11 mouse cellular contexts compared by ENCODE assay signal in genomic region chr10:41294734-41295133, GRCm38 (mm10). TPM values are rescaled to one million over a fixed set of nuclear protein-coding genes. Genes with fewer than 3 reads are reported as not detected.
DNase-seq lines count a peak whose midpoint lies in the region; ATAC-seq and TF ChIP-seq lines count a peak whose summit lies in the region.
"Had no signal": no experiment of that assay in that cellular context is flagged by ENCODE, and none has a peak within 500 bp of the region (broad histone marks: within the 10 kb centered on the region; RNA-seq: fewer than 3 reads in every experiment).

No protein-coding gene starts in this region.

- H3K9me3 ChIP-seq in heart, postnatal 0 days (replicated peaks; ENCODE audit: control insufficient read depth, low read length) = no peaks in the 10 kb centered on the region
- H3K9me3 ChIP-seq in midbrain, embryonic 14.5 days (ENCODE audit: control insufficient read depth, low read length) = no peaks in the 10 kb centered on the region
- H3K9me3 ChIP-seq: embryonic facial prominence, embryonic 15.5 days; liver, embryonic 12.5 days had no signal

- peak; percentile 32 for DNase-seq in embryo, embryonic 10 days (ENCODE audit: low spot score)
- no peak for DNase-seq in embryo, embryonic 11 days
- DNase-seq in heart, postnatal 0 days (ENCODE audit: low spot score) = no peak
- no peak for DNase-seq in heart, postnatal 4 days
- peak; percentile 37 to 42 for DNase-seq in cerebellum, postnatal 25 days
- DNase-seq in midbrain, embryonic 14.5 days = peak; percentile 36
- DNase-seq in gastrocnemius, adult 8-10 months (ENCODE audit: low spot score in 2 of 2) = no peak
- DNase-seq in spleen, adult 18-20 months = no peak

- H3K4me1 ChIP-seq in heart, postnatal 0 days (ENCODE audit: control insufficient read depth, insufficient read depth) = peaks cover 29% of the 10 kb centered on the region
- peaks cover 10% of the 10 kb centered on the region for H3K4me1 ChIP-seq in midbrain, embryonic 14.5 days (ENCODE audit: control insufficient read depth, insufficient read depth, low read length)

- H3K4me2 ChIP-seq in heart, postnatal 0 days (ENCODE audit: low read depth, low read length) = peak overlapping the region; percentile 33; the same call in 1 of the 2 replicates
- H3K4me2 ChIP-seq in midbrain, embryonic 14.5 days (ENCODE audit: low read length) = peak overlapping the region; percentile 37
- H3K4me2 ChIP-seq: embryonic facial prominence, embryonic 15.5 days; liver, embryonic 12.5 days had no signal

- ATAC-seq in heart, postnatal 0 days (ENCODE audit: insufficient read depth, low read depth) = no peak
- ATAC-seq in midbrain, embryonic 14.5 days (ENCODE audit: low FRiP score, low TSS enrichment) = no peak
- ATAC-seq: liver, embryonic 12.5 days had no signal

- no peak for TF ChIP-seq CTCF in heart, postnatal 0 days (IDR thresholded peaks at IDR 0.05; ENCODE audit: low read depth)

- no peaks in the 10 kb centered on the region for H3K27me3 ChIP-seq in heart, postnatal 0 days (ENCODE audit: control insufficient read depth, insufficient read depth, low read length)
- H3K27me3 ChIP-seq in midbrain, embryonic 14.5 days (ENCODE audit: control insufficient read depth, insufficient read depth, low read length) = no peaks in the 10 kb centered on the region
- H3K27me3 ChIP-seq: embryonic facial prominence, embryonic 15.5 days; liver, embryonic 12.5 days had no signal

- 51% methylated on average over 11 of the region's 11 CpGs for WGBS in heart, postnatal 0 days
- 56% methylated on average over 11 of the region's 11 CpGs for WGBS in midbrain, embryonic 14.5 days

- TF ChIP-seq EP300 in heart, postnatal 0 days (IDR thresholded peaks at IDR 0.05; ENCODE audit: low read depth) = no peak

- no peaks in the 10 kb centered on the region for H3K36me3 ChIP-seq in heart, postnatal 0 days (replicated peaks; ENCODE audit: control insufficient read depth, insufficient read depth, low read length)
- no peaks in the 10 kb centered on the region for H3K36me3 ChIP-seq in midbrain, embryonic 14.5 days (ENCODE audit: control insufficient read depth, insufficient read depth, low read length)
- H3K36me3 ChIP-seq: embryonic facial prominence, embryonic 15.5 days; liver, embryonic 12.5 days had no signal

- H3K9ac ChIP-seq in heart, postnatal 0 days (replicated peaks; ENCODE audit: low read depth, low read length) = peak overlapping the region; percentile 20; the same call in 1 of the 2 replicates
- no peak overlapping the region for H3K9ac ChIP-seq in midbrain, embryonic 14.5 days (replicated peaks; ENCODE audit: low read length)
- H3K9ac ChIP-seq: embryonic facial prominence, embryonic 15.5 days; liver, embryonic 12.5 days had no signal

- no peak overlapping the region for H3K4me3 ChIP-seq in heart, postnatal 0 days (ENCODE audit: low read depth, low read length)
- no peak overlapping the region for H3K4me3 ChIP-seq in midbrain, embryonic 14.5 days (replicated peaks; ENCODE audit: low read depth, low read length)
- H3K4me3 ChIP-seq: embryonic facial prominence, embryonic 15.5 days; liver, embryonic 12.5 days had no signal

- H3K27ac ChIP-seq in heart, postnatal 0 days (ENCODE audit: low read depth) = peak overlapping the region; percentile 97
- peak overlapping the region; percentile 50 for H3K27ac ChIP-seq in midbrain, embryonic 14.5 days (replicated peaks; ENCODE audit: low read depth, low read length)
- H3K27ac ChIP-seq: embryonic facial prominence, embryonic 15.5 days; liver, embryonic 12.5 days; stomach, postnatal 0 days had no signal

RNA-seq across cellular contexts. Expression of gene Fig4, which starts 8.3 kb away (rescaled TPM):
- total RNA-seq in heart, postnatal 0 days (2014; rRNA removed; ENCODE audit: low replicate concordance) = 78.9 and 86.9 TPM in 2 replicates
- 47.3 and 55.5 TPM in 2 replicates for polyA plus RNA-seq in heart, postnatal 0 days (2015; fragmentation: Nextera tagmentation; extraction: Ambion mirVana)
- total RNA-seq in heart, postnatal 4 days (2021) = 10 to 100 TPM; 43.6 to 45.9 TPM
- 26.9 and 33.9 TPM in 2 replicates for polyA plus RNA-seq in midbrain, embryonic 14.5 days (2014; fragmentation: Nextera tagmentation; extraction: Ambion mirVana)
- 1 to 10 TPM; 6.8 to 7.8 (median 7.0) TPM for total RNA-seq in gastrocnemius, adult 8-10 months (2022)

RNA-seq across cellular contexts. Expression of gene Ak9, which starts 9.0 kb away (rescaled TPM):
- 0.23 TPM in 1 of 2 replicates, not detected in the other for total RNA-seq in heart, postnatal 0 days (2014; rRNA removed; ENCODE audit: low replicate concordance)
- 0.18 and 0.29 TPM in 2 replicates for polyA plus RNA-seq in heart, postnatal 0 days (2015; fragmentation: Nextera tagmentation; extraction: Ambion mirVana)
- under 1 TPM in 1 of 2 experiments, not detected in 1; 0.07 TPM for total RNA-seq in heart, postnatal 4 days (2021)
- 0.08 and 0.12 TPM in 2 replicates for polyA plus RNA-seq in midbrain, embryonic 14.5 days (2014; fragmentation: Nextera tagmentation; extraction: Ambion mirVana)
- total RNA-seq in gastrocnemius, adult 8-10 months (2022) = not detected
- polyA plus RNA-seq: liver, embryonic 12.5 days; stomach, postnatal 0 days had no signal

Comparison
In these comparisons a context has a peak if more than half of its experiments do, and no peak if none do; other contexts are left out.
1. DNase-seq: peak in embryo, embryonic 10 days (single experiment), cerebellum, postnatal 25 days (2 of 2) and midbrain, embryonic 14.5 days (single experiment); none in embryo, embryonic 11 days (single experiment), heart, postnatal 0 days (single experiment), heart, postnatal 4 days (single experiment), gastrocnemius, adult 8-10 months (0 of 2) and spleen, adult 18-20 months (0 of 2).